Mouse (Mus musculus): ENCODE data around the gene Dnajc6. TPM values are rescaled to one million over a fixed set of nuclear protein-coding genes. Genes with fewer than 3 reads are reported as not detected.

Dnajc6 gene
- polyA plus RNA-seq, 1 experiment from 2014 or later = 56.6 TPM

DNA sequence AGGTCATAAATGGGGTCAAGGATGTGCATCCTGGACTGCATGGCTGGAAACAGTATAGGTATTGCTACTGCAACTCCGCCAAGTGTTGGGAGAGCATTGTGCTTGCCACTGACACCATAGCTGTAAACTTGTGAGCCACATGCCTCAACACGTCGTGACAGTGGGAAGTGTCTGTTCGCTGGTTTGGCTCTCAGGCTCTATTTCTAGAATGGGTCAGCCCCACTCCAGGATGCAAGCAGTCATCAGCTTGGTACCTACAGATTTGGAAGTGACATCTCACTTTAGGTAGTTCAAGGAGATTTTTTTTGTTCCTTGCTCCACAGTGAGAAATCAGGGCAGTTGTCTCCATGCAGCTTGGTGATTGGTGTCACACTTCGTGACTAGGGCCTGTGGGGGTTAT lies 124.8 kb downstream of the Dnajc6 start:
- Histone ChIP-seq H3K9me3 (no peaks in the 10 kb centered on the region), H3K4me2 (no peak overlapping the region), H3K4me1 (no peaks in the 10 kb centered on the region), H3K4me3 (no peak overlapping the region), H3K27me3 (replicated peaks) (no peaks in the 10 kb centered on the region), H3K27ac (no peak overlapping the region), H3K9ac (no peak overlapping the region), H3K36me3 (replicated peaks) (peaks cover 21% of the 10 kb centered on the region; the same call in 1 of the 2 replicates)
- no peak for ATAC-seq (replicated peaks)
- 92% methylated on average over 5 of the region's 5 CpGs for WGBS

- Histone ChIP-seq H3K27me3 (replicated peaks) (no peaks in the 10 kb centered on the region), H3K9ac (no peak overlapping the region), H3K4me2 (no peak overlapping the region), H3K27ac (no peak overlapping the region), H3K4me3 (no peak overlapping the region), H3K36me3 (replicated peaks) (peaks cover 33% of the 10 kb centered on the region), H3K4me1 (no peaks in the 10 kb centered on the region), H3K9me3 (no peaks in the 10 kb centered on the region)
- no peak for ATAC-seq (replicated peaks)
- WGBS = 89% methylated on average over 5 of the region's 5 CpGs
Measured at GRCm38 (mm10) chr4:101625278-101625677, 128.8 kb downstream of the Dnajc6 start.

DNA sequence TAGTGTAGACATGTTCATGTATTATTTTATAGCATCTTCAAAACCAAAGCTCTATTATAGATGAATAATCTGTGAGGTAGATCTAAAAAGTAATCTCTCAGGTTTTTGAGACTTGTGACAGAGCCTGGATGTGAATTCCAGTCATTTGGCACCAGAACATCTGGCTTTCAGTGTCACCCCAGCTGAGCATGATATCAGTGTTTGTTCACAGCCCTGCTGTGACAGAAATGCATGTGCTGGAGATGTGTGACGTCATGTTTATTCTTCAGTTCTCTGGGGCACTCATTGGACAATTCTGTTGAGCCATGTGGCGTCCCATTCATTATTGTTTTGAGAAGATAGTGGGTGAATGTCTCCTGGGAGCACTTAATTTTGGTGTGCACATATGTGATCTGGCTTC lies 139.1 kb downstream of the Dnajc6 start:
- no peaks in the 10 kb centered on the region for H3K9me3 ChIP-seq
- no peak for ATAC-seq (replicated peaks)
- no peaks in the 10 kb centered on the region for H3K27me3 ChIP-seq (replicated peaks)
- H3K4me2 ChIP-seq = no peak overlapping the region
- no peaks in the 10 kb centered on the region for H3K4me1 ChIP-seq
- no peak overlapping the region for H3K4me3 ChIP-seq
- 70% methylated on average over 2 of the region's 2 CpGs for WGBS
- H3K27ac ChIP-seq = no peak overlapping the region
- H3K36me3 ChIP-seq (replicated peaks) = peaks cover 39% of the 10 kb centered on the region
- H3K9ac ChIP-seq = no peak overlapping the region

GRCm38 (mm10) chr4:101637472-101637871 lies 141.0 kb downstream of the Dnajc6 start:
- H3K4me1 ChIP-seq = no peaks in the 10 kb centered on the region
- H3K4me2 ChIP-seq = no peak overlapping the region
- H3K4me3 ChIP-seq = no peak overlapping the region
- no peaks in the 10 kb centered on the region for H3K9me3 ChIP-seq
- H3K27ac ChIP-seq = no peak overlapping the region
- H3K36me3 ChIP-seq (replicated peaks) = peaks cover 37% of the 10 kb centered on the region
- ATAC-seq (replicated peaks) = no peak
- no peak overlapping the region for H3K9ac ChIP-seq
- WGBS = 89% methylated on average over 1 of the region's 1 CpGs
- no peaks in the 10 kb centered on the region for H3K27me3 ChIP-seq (replicated peaks)

DNA sequence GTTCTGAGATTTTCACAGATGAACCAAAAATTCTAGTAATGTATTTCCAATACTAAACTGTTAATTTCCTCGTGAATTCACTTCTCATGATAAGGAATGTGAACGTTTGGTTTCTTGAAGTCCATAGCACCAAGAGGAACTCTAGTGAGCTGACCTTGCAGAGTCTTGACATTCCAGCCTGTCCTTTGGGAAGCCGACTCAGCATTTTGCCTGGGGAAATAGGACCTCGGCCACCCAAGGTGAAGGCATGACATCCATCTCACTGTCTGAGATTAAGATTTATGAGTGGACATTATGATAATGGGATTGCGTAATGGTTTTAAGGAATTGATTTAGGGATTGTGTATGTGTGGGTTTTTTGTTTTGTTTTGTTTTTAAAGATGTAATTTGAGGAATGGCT lies 144.2 kb downstream of the Dnajc6 start:
- Histone ChIP-seq H3K4me2 (no peak overlapping the region), H3K27ac (no peak overlapping the region), H3K9ac (no peak overlapping the region), H3K27me3 (replicated peaks) (no peaks in the 10 kb centered on the region), H3K4me1 (no peaks in the 10 kb centered on the region), H3K4me3 (no peak overlapping the region), H3K9me3 (no peaks in the 10 kb centered on the region), H3K36me3 (replicated peaks) (peaks cover 37% of the 10 kb centered on the region)
- WGBS = 85% methylated on average over 5 of the region's 5 CpGs
- no peak for ATAC-seq (replicated peaks)

- H3K27ac ChIP-seq = no peak overlapping the region
- peaks cover 21% of the 10 kb centered on the region; the same call in 1 of the 2 replicates for H3K36me3 ChIP-seq (replicated peaks)
- H3K9ac ChIP-seq = no peak overlapping the region
- no peak overlapping the region for H3K4me3 ChIP-seq
- no peaks in the 10 kb centered on the region for H3K4me1 ChIP-seq
- ATAC-seq (replicated peaks) = no peak
- 83% methylated on average over 6 of the region's 6 CpGs for WGBS
- no peaks in the 10 kb centered on the region for H3K27me3 ChIP-seq (replicated peaks)
- H3K4me2 ChIP-seq = no peak overlapping the region
- no peaks in the 10 kb centered on the region for H3K9me3 ChIP-seq
Measured at GRCm38 (mm10) chr4:101642708-101643107, 146.3 kb downstream of the Dnajc6 start.

- Histone ChIP-seq H3K27me3 (replicated peaks) (no peaks in the 10 kb centered on the region), H3K27ac (no peak overlapping the region), H3K36me3 (replicated peaks) (peaks cover 18% of the 10 kb centered on the region; the same call in 1 of the 2 replicates), H3K4me1 (peaks cover 1% of the 10 kb centered on the region), H3K4me3 (no peak overlapping the region), H3K9ac (no peak overlapping the region), H3K9me3 (no peaks in the 10 kb centered on the region), H3K4me2 (no peak overlapping the region)
- WGBS = 85% methylated on average over 4 of the region's 4 CpGs
- ATAC-seq (replicated peaks) = no peak
Measured at GRCm38 (mm10) chr4:101643216-101643615, 146.8 kb downstream of the Dnajc6 start.

GRCm38 (mm10) chr4:101646857-101647195 lies 150.4 kb downstream of the Dnajc6 start:
- ATAC-seq (replicated peaks) = no peak; the same call in 1 of the 2 replicates

DNA sequence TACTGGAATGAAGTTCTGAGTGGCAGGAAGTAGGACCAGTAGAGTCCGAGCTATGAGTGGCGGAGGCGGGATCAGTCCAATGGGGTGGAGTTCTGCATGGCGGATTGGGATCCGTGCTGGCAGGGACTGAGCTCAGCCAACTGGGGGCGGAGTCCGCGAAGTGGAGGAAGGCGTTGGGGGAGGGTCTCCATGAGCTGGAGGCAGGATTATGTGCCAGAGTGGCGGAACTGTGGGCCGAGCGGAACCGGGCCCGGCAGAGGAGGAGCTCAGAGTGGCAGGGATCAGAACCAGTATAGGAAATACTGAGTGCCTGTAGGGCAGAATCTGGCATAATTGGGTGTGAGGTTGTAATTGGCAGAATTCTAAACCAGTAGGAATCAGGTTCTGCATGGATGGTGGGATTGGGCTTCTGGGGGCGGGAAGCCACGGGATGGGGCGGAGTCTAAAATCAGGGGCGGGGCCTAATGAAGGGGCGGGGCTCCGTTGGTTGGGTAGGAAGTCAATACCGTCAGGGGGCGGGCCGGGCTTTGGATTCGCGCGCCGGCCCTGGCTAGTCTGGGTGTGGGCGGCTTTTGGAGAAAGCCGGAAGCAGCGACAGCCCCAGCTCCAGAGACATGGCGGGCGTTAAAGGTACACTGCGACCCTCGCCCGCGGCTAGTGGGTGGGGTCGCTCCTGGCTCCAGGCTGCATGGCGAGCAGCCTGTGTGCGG lies 150.9 kb downstream of the Dnajc6 start, which contains the start of gene Leprot:
Gene Leprot, plus strand, starts transcription at position 523 of the 710 bp plus-strand sequence.
- Histone ChIP-seq H3K27me3 (replicated peaks) (no peaks in the 10 kb centered on the region), H3K9me3 (no peaks in the 10 kb centered on the region), H3K9ac (peak within 1 kb of the TSS; percentile 93), H3K4me3 (peak within 1 kb of the TSS; percentile 90), H3K4me2 (peak within 1 kb of the TSS; percentile 63), H3K36me3 (replicated peaks) (no peaks in the 10 kb centered on the region), H3K4me1 (peaks cover 17% of the 10 kb centered on the region), H3K27ac (peak within 1 kb of the TSS; percentile 94)
- ATAC-seq (replicated peaks) = peak; percentile 98
- WGBS = 0% methylated on average over 39 of the region's 39 CpGs

More at GRCm38 (mm10) chr4:101646857-101647195, 150.4 kb downstream of the Dnajc6 start:
- H3K4me2 ChIP-seq = peak overlapping the region; percentile 63
- H3K4me3 ChIP-seq = peak overlapping the region; percentile 90
- peaks cover 17% of the 10 kb centered on the region for H3K4me1 ChIP-seq
- H3K27ac ChIP-seq = peak overlapping the region; percentile 94
- H3K36me3 ChIP-seq (replicated peaks) = no peaks in the 10 kb centered on the region
- 1% methylated on average over 8 of the region's 8 CpGs for whole genome bisulfite sequencing
- no peaks in the 10 kb centered on the region for H3K27me3 ChIP-seq (replicated peaks)
- no peaks in the 10 kb centered on the region for H3K9me3 ChIP-seq
- H3K9ac ChIP-seq = peak overlapping the region; percentile 28; the same call in 1 of the 2 replicates

- peak overlapping the region; percentile 93 for H3K9ac ChIP-seq
- H3K4me1 ChIP-seq = peaks cover 17% of the 10 kb centered on the region
- H3K4me2 ChIP-seq = peak overlapping the region; percentile 63
- H3K27me3 ChIP-seq (replicated peaks) = no peaks in the 10 kb centered on the region
- peak overlapping the region; percentile 94 for H3K27ac ChIP-seq
- 1% methylated on average over 20 of the region's 20 CpGs for WGBS
- H3K9me3 ChIP-seq = no peaks in the 10 kb centered on the region
- H3K4me3 ChIP-seq = peak overlapping the region; percentile 90
- no peaks in the 10 kb centered on the region for H3K36me3 ChIP-seq (replicated peaks)
- ATAC-seq (replicated peaks) = no peak
Measured at GRCm38 (mm10) chr4:101647976-101648642, 151.7 kb downstream of the Dnajc6 start.

DNA sequence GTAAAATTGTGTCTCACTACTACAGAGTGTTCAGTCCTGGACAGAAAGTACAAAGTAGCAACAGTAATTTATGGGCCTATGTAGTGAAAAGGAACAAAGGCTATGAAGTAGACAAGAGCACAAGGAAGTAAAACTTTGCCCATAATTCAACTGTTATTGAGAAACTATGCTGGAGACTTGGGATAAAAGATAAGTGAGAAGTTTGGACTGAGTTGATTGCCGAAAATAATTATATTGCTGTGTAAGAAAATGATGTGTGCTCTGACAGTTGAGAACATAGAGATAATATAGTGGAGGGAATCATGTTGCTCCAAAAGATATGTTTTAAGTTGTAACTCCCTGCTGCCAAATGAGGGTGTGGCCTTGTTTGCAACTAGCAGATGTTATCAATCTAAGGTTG lies 152.3 kb downstream of the Dnajc6 start:
- no peaks in the 10 kb centered on the region for H3K27me3 ChIP-seq (replicated peaks)
- H3K9ac ChIP-seq = peak overlapping the region; percentile 93; the same call in 1 of the 2 replicates
- peaks cover 17% of the 10 kb centered on the region for H3K4me1 ChIP-seq
- H3K27ac ChIP-seq = no peak overlapping the region
- no peak for ATAC-seq (replicated peaks)
- peak overlapping the region; percentile 63 for H3K4me2 ChIP-seq
- peak overlapping the region; percentile 90 for H3K4me3 ChIP-seq
- no peaks in the 10 kb centered on the region for H3K9me3 ChIP-seq
- H3K36me3 ChIP-seq (replicated peaks) = no peaks in the 10 kb centered on the region
- 92% methylated on average over 1 of the region's 1 CpGs for WGBS

DNA sequence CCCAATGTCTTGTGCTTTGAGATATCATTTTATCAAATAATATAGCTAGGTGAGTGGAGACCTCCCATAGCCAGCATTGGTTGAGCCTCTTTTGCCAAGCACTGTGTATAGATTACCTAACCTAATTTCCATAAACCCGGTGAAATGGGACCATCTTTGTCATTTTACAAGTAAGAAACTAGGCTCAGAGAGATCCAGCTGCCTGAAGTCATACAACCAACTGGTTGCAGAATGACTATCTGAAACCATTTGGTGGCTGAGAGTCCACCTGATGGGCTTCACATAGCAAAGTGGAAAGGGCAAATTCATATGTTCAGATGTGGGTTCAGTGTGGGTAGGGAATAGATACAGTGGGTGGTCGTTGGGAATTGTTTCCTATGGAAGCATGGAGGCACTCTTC lies 154.5 kb downstream of the Dnajc6 start:
- H3K9me3 ChIP-seq = no peaks in the 10 kb centered on the region
- no peak overlapping the region for H3K4me2 ChIP-seq
- WGBS = 95% methylated on average over 2 of the region's 2 CpGs
- H3K4me3 ChIP-seq = no peak overlapping the region
- no peaks in the 10 kb centered on the region for H3K36me3 ChIP-seq (replicated peaks)
- H3K9ac ChIP-seq = no peak overlapping the region
- no peaks in the 10 kb centered on the region for H3K27me3 ChIP-seq (replicated peaks)
- H3K4me1 ChIP-seq = peaks cover 17% of the 10 kb centered on the region
- ATAC-seq (replicated peaks) = no peak
- no peak overlapping the region for H3K27ac ChIP-seq

Data from midbrain, embryonic 15.5 days (tissue).